Mouse (Mus musculus) right cerebral cortex, postnatal 25 days (tissue): ENCODE data around the gene 4933428G20Rik.

Experiments
- DNase-seq: peaks from one replicate; pipeline ENCODE4 v3.0.0; 2022

4933428G20Rik gene

DNA sequence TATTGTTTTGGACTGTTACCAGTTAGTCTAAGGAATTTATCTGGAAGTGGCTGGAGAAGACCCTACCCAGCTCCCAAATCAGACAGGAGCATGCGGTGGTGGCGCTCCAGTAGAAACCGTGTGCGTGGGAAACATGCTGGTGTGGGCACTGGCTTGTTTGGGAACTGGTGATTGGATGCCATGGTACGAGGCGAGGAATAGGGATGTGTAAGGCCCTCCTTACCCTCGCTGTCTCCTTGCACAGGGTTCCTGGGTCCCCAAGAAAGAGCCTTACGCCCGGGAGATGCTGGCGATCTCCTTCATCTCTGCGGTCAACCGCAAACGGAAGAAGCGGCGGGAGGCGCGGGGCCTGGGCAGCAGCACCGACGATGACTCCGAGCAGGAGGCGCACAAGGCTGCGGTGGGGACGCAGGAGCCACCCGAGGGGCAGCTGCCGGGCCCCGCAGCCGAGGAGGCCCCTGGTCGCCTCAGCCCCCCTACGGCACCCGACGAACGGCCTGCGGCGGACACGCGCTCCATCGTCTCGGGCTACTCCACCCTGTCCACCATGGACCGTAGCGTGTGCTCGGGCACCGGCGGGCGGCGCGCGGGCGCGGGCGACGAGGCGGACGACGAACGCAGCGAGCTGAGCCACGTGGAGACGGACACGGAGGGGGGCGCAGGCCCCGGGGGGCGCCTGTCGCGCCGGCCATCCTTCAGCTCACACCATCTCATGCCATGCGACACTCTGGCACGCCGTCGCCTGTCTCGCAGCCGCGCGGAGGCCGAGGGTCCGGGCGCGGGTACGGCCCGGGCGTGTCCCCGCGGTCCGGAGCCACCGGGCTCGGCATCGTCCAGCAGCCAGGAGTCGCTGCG lies at the start of gene 4933428G20Rik:
Gene 4933428G20Rik, minus strand, starts transcription at position 476 of the 855 bp plus-strand sequence.
- DNase-seq, result no peak

DNA sequence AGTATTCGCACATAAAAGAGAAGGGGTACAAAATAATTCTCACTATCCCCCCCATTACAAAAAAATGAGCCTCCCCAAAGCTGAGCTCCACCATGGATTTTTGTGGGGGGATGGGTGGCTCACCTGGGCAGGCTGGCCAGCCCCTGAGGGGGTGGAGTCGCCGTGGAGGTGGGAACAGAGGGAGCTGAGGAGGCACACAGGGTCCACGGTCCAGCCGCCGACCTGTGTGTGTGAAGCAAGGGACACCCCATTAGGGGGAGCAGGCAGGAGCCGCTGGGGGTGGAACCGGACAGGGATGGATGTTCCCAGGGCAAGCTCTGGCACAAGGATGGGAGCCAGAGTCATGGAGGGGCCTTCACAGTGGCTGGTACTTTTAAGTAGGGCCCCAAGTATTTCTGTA lies 48.6 kb upstream of the 4933428G20Rik start:
- no peak for DNase-seq

DNA sequence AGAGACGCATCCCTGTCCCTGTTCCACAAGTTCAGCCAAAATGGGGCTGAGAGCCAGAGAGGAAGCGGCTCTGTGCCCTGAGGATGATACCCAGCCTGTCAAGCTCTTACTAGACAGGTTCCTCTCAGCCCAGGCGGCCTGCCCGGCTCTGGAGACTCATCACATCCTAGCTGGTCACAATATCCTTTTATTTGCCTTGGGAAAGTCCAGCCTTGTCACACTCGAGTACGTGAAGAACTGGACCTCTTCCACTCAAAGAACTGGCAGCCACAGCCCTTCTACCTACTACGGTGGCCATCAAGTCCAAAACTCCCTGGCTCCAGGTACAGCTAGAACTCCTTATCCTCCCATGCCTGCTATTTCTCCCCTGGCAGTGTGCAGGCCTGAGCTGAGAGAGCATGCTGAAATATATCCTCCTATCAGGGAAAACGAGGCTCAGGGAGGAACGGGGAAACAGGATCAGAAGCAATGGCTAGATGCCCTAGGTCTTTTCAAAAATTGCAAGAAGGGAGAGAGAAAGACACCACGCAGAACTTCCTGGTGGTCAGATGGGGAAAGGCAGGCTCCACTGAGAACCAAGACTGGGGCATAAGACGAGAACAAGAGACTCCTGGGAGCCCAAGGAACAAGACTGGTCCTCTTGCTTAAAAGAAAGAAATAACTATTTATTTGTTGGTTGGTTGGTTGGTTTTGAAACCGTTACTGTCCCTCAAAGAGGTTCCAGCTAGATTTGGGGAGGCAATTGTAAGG lies 48.0 kb upstream of the 4933428G20Rik start:
- no peak for DNase-seq

DNA sequence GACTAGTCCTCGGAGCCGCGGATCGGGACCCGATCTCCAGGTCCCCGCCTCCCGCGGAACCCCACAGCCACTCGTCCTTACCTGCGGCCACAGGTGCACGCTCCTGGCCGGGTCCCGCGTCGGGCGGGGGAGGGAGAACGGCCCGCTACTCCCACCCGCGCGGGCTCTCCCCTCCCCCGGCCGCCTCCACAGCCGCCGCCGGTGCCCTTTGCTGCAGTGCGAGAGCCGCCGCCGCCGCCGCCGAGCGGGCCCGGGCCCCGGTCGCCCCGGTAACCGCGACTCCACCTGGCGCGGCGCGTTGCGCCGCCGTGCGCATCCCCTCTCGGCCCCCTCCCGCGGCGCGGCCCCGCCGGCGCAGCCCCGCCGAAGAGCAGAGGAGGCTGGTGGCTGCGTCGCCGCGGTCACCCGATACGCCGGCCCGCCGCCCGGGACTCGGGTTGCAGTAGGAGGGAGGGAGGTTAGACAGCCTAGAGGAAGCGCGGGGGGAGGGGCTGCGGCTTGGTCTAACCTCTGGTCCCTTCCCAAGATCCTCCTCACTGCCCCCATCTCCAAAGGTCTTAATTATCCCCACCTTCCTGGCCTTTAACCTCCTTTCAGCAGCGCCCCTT lies 46.8 kb upstream of the 4933428G20Rik start:
- DNase-seq, result peak; percentile 44

DNA sequence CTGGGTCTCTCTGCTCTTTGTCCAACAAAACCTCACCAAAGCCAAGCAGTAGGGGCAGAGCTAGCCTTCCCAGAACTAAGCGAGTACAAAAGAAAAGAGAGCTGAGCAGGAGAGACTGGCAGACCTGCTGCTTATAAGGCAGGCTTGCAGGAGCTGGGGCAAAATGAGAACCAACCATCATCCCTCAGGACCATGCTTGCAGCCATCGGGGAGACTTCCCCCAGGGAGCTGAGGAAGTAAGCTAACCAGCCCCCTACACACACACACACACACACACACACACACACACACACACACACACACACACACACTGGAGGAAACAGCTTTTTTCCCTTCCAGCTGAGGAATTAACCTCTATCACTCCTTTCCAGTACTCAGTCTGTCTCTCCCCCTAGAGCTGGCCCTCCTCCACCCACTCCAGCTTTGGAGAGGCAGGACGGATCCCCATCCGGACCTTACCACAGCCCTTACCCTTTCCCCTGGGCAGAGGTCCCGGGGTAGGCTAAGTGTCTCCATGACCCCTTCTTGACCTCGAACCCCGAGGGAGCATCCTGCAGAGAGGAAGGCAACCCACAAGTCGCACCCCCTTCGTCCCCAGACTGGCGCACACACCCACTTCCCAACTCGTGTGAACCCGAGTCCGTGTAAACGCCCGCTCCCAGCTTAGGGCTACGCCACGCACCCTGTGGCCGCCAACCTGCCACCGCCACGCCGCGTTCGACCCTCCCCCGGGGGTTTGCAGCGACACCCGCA lies 45.8 kb upstream of the 4933428G20Rik start:
- no peak for DNase-seq

DNA sequence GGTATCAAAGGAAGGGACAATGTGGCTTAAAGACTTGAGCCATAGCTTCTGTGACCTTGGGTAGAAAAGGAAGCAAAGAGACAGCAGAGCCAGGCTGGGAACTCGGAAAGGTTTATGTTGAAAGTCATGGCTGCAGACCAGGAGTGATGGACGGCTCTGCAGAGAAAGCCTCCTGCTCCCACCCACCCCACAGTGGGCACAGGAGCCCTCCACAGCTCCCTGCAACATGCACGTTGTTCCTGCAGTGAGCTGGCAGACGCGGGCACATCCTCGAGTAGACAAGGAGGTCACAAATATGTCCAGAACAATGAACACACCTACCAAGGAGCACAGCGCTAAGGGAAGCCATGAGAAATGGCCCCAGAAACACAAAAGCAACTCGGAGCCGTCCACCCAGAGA lies 43.7 kb upstream of the 4933428G20Rik start:
- no peak for DNase-seq

DNA sequence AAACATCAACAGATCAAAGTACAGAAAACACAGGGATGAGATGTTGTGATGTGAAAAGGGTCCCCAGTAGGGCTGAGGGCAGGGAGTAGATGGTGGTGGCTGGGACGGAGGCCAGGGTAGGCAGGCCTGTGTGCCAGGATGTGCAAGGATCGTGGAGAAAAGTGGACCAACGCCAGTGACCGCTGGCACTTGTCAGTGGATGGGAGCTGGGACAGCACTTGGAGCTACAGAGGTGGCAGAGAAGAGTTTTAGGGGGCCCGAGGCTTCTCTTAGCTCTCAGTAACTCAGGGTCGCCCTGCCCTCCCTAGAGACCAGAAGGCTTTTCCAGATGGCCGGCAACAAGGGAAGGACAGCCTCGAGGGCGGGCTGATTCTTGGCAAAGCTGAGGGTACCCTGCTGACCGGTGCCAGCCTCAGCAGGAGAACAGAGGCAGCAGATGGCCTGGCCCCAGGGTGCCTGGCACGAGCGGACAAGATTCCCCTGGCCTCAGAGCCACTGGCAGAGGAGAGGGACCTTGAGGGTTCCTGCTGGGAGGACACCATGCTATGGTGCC lies 43.1 kb upstream of the 4933428G20Rik start:
- DNase-seq, result no peak

DNA sequence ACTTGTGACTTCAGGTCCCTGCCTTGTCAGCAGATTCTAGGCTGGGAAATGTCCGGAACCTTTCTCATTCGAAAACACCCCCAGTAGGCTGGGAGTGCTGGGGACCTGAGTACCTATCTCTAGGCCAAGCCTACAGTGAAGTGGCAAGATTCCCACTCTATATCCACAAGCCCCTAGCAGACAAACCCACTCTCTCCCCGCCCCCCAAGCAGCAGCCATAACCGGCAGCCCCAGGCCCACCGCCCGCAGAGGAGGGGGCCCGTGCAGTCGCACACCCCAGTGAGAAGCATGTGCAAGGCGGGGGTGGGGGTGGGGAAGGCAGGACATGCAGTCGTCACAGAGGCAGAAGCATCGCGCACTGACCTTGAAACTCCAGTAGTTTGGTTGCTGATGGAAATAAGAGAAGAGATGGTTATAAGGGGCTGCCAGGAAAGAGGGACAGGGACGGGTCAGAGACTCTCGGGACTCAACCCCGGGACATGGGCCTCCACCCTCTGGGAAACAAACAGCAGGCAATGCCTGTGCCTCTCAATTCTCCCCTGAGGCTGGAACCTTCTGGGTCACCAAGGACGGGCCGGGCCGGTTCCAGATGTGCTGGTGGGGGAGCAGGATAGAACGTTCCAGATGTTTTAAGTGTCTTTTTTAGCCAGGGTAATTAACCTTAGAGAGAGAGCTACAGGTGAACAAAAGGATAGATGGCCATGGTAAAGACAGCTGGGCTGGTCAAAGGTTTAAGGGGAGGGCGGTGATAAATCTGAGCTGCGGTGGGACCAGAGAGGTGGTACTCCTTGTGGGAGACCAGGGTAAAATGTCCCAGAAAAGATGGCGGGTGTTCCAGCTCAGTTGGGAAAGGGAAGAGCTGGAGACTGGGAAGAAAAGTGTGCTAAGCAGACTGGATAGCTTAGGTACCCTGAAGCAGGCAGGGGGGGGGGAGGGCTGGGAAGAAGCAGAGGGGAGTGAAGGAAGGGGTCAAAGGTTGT lies 42.3 kb upstream of the 4933428G20Rik start:
- no peak for DNase-seq

DNA sequence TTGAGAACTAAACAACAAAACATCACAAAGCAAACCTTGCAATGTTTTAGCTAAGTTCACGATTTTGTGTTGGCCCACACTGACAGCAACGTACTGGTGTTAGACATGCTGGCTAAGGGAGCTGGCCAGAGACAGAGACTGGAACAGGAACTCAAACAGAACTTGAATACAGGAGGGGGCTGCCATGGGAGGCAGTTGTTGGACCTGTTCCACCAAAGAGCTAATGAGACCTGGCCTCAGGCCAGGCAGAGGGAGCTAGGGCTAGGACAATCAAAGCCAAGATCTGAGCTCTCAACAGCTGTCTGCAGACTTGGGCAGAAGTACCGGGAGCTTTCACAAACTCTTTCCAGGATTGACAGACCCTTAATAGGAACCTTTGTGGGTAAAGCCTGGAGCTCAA lies 40.5 kb upstream of the 4933428G20Rik start:
- DNase-seq, result no peak

DNA sequence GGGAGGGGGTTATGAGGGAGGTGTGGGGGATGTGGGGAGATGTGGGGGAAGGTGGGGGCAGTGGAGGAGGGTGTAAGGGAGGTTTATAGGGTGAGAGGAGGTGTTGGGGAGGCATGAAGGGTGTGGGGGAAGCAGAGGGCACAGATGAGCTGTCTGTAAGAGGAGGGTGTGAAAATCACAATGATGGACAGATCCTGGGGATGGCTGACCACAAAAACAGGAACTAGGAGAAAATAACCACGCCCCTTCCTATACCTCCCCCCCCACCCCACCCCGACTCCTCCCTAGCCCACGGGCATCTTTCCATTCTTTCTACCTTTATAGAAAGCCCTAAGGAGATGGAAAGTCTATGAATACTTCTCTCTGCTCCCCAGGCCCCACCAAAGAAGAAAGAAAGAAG lies 40.0 kb upstream of the 4933428G20Rik start:
- DNase-seq, result no peak

DNA sequence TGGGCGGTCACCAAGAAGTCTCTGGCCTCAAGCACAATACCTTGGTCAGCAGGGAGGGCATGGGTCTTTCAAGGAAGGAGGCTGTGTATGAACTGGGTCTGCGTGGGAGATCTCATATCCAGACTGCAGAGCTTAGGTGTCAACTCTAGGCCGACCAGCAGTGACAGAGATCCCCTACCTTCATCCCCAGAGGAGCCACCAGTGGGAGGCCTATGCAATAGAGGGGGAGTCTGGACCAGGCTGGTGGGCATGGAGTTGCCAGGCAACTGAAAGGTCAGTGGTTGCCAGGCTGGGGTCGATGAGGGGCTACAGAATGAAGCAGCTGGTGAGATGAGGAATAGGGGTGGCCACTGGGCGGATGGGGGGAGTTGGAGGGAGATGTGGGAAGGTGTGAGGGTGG lies 39.5 kb upstream of the 4933428G20Rik start:
- no peak for DNase-seq

DNA sequence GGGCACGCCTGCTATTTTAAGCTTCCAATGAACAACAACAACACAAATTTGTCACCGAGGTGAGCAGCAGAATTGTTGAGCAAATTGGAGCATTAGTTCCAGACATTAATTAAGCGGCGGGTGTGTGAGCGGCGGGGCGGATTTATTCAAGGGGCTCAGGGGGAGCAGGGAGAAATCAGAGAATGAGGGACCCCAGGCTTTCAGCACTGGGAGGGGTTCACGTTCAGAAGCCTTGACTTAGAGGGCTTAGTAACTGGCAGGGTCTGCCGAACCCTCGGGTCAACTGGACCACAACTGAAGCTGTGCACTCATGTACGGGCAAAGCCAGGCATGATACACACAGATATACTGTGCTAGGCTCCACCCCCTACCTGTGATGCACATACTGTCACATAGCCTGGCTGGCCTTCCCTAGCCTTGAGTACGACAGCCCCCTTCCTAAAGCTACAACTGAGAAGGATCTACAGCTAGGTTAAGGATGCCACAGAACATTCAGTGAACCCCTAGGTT lies 37.5 kb upstream of the 4933428G20Rik start:
- no peak for DNase-seq

DNA sequence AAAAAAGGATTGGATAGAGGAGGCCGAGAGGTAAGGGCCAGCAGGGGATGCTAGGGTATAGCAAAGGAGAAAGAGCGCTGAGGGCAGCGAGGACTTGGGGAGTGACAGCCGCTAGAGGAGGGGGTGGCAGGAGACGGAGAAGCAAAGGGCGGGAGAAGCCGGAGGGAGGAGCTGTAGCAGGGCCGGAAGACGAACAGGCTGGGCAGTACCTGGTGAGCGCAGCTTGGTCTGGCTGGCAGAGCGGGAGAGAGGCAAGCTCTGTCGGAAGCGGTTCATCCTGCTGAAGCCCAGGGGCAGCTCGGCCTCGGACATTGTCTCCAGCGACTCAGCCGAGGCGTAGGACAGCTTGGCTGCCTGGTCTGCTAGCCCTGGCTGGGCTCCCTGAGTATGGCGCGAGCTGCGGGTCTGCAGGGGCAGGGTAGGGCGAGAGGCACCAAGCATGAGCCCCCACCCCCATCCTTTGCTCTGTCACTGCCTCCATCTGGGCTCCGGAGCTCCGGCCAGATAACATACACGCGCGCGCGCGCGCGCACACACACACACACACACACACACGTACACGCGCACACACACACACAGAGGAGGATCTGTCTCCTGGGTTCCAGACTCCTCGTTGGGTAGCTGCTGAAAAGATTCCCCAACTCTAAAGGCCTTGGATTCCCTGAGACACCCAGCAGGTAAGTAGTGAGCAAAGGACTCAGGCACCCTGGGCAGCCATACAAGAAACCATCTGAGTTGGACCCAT lies 36.9 kb upstream of the 4933428G20Rik start:
- no peak for DNase-seq

DNA sequence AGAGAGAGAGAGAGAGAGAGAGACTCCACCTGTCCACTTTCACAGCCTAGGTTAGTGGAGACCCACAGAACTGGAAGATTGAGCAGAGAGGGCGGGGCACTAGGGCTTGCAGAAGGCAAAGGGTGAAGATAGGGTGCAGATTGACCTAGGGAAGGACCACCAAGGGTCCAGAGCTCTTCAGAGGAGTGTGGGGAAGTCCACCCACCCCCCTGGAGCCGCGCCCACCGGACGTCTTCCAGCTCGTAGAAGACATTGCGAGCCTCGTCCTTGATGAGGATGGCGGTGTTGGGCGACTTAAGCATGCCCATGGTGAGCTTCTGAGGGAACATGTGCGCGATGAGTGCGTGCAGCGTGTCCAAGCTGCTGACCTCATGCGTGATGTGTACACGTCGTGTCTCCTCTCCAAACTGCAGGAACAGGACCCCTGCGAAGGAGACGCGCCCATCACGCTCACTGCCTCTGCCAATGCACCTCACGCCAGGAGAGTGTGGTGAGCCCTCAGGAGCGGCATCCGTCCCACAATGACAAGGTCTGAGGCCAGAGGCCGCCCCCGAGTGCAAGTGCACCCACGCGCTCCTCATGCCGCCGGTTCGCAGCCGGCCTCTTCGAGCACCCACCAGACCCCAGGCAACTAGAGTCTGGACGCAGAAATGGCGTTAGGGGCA lies 36.1 kb upstream of the 4933428G20Rik start:
- no peak for DNase-seq

DNA sequence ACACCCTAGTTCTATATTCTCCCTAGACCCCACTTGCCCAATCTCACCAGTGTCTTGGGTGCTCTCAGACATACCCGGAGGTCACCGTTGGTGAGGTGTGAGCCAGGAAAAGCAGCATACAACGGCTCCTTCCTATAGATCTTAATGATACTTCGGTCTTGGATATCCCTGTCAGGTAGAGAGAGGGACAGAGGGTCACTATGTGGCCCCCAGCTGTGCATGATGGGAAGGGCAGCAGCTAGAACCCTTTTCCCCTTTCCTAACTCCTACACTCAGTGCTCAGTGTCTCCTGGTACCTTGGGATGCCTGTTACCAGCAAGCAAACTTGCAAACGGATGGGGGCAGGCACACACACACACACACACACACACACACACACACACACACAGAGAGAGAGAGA lies 35.5 kb upstream of the 4933428G20Rik start:
- no peak for DNase-seq

DNA sequence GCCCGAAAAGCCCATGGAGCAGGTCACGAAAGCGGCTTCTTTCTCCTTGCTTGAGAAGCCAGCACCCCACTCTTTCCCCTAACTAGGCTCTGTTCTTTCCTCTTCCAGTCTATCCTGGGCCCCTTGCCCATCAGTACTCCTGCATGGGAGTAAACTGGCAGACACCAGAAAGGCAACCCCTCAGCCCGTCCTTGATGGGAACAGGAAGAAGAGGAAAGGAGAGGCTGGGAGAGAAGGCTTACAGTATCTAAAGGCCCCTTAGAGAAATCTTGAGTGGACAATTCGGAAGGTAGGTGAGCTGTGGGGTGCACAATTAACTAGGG lies 35.1 kb upstream of the 4933428G20Rik start:
- DNase-seq, result no peak

DNA sequence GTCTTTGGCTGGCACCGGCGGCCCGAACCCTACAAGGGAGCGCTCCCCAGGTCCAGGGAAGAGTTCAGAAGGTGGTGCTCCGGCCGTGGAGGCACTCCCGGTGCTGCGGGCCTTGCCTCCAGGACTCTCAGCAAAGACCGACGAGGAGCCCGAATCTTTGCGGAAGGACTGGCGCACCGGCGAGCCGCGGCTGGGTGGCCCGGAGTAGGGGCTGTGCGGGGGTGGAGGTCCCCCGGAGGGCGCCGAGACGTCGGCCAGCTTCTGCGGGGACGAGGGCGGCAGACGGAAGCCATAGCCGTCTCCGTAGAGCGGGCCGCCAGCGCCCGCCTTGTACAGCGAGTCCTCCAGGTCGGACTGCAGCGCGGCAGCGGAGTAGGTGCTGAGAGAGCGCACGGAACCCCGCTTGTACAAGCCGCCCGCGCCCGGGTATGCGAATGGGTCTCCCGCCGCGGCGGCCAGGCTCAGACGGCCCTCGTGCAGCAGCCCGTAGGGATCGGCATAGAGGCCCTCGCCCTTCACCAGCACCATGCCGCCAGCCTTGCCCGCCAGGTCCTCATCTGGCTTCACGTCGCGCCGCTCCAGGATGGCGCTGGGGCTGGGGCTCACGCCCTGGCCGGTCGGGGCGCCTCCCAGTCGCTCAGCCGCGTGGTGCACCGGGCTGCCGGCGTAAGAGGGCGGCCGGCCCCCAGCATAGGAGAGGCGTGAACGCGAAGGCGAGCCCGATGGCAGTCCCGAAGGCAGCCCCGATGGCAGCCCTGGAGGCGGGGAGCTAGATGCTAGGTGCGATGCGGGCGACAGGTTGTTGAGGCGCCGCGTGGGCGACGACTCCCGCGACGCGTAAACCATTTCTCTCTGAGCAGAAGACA lies 34.5 kb upstream of the 4933428G20Rik start:
- DNase-seq, result peak; percentile 72

DNA sequence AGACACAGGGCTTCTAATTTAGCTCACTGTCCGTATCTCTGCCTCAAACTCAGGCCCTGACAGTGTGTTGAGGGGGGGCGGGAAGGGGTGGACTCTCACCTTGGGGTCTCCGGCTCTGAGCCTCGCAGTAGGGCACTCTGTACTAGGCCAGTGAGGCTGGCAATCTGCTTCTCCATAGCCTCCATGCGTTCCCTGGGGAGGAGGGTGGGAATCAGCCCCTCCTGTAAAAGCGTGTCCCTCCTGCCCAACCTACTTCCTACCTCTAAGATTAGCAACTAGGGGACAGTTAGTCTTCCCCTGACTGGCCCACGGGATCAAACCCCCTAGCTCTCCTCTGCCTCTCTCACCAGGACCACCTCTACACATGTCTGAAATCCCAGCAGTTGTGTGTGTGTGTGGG lies 33.5 kb upstream of the 4933428G20Rik start:
- no peak for DNase-seq

DNA sequence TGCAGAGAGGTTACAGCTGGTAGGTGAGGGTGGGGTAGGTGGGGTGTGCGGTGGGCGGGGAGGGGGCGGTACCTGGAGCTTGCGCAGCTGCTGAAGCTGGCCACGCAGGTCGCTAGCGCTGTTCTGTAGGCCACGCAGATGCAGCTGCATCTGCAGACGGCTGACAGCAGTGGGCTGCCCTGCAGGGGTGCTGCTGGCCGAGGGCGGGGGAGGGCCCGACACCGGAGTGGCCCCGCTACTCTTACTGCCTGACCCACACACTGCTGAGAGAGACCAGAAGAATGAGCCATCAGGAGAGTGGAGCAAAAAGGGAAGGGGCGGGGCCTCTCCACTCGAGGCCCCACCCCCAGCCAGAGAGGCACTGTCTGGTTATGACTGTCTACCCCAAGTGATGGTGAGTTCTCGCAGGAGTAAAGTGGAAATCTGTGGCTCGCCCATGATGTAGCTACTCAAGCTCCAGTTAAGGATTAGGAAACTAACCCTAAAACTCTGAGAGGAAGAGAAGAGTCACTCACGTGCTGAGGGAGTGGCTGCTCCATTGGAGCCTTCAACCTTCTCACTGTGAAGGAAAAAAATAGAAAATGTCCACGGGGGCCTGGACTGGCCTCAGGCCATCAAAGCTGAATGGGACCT lies 32.9 kb upstream of the 4933428G20Rik start:
- no peak for DNase-seq
